Mouse (Mus musculus) left cerebral cortex, adult 6 months (tissue): ENCODE measurements around the gene Ndufa10. TPM values are rescaled to one million over a fixed set of nuclear protein-coding genes. Genes with fewer than 3 reads are reported as not detected.

Experiments used
- long read RNA-seq, 2 experiments: library from polyadenylated mRNA; unstranded; transcript quantifications; one replicate each; pipeline ENCODE4 v2.0.0; 2019 to 2020
- polyA plus RNA-seq: library from polyadenylated mRNA; unstranded; fragments of <200 nt; fragmentation: Nextera tagmentation; gene quantifications from 2 replicates; pipeline ENCODE4 v1.2.3, GENCODE M21; 2021

Gene Ndufa10
- 316 and 482 TPM in 2 replicates for polyA plus RNA-seq
- long read RNA-seq, experiment 1, transcript Ndufa10-201 (10 exons, 2,020 nt): major isoform, 498 of 532 reads
- long read RNA-seq, experiment 1, partial matches to known transcripts: 4 of 532 reads
- long read RNA-seq, experiment 1, other reads (novel, unspliced or antisense): 25 of 532 reads
- long read RNA-seq, experiment 2, transcript Ndufa10-201 (10 exons, 2,020 nt): major isoform, 434 of 496 reads
- long read RNA-seq, experiment 2, transcript Ndufa10-202 (3 exons, 513 nt): minor isoform, 5 of 496 reads
- long read RNA-seq, experiment 2, partial matches to known transcripts: 37 of 496 reads
- long read RNA-seq, experiment 2, other reads (novel, unspliced or antisense): 18 of 496 reads

GRCm38 (mm10) chr1:92473165-92474041, at the start of gene Ndufa10:
TSS of gene Ndufa10 (minus strand) at chr1:92473860.

GRCm38 (mm10) chr1:92518561-92518960, 44.9 kb upstream of the Ndufa10 start, which contains the start of gene Olfr1414:
TSS of gene Olfr1414 (minus strand) at chr1:92518661.

GRCm38 (mm10) chr1:92496001-92496400, 22.3 kb upstream of the Ndufa10 start, which contains the start of gene Olfr1415:
TSS of gene Olfr1415 (minus strand) at chr1:92496101.

GRCm38 (mm10) chr1:92485013-92485412, 11.4 kb upstream of the Ndufa10 start, which contains the start of gene Olfr1416:
TSS of gene Olfr1416 (minus strand) at chr1:92485113.

Other genes starting within 250 kb of the Ndufa10 start
- not detected in 2 replicates for gene Olfr1416, start 11.3 kb upstream of the Ndufa10 start, polyA plus RNA-seq
- not detected in 2 replicates for gene Olfr1415, start 22.2 kb upstream of the Ndufa10 start, polyA plus RNA-seq
- gene Olfr1414, start 44.8 kb upstream of the Ndufa10 start, polyA plus RNA-seq: not detected in 2 replicates
- gene Olfr1413, start 97.5 kb upstream of the Ndufa10 start, polyA plus RNA-seq: not detected in 2 replicates
- not detected in 2 replicates for gene Olfr1412, start 111.9 kb upstream of the Ndufa10 start, polyA plus RNA-seq
- gene Olfr1411, start 120.6 kb upstream of the Ndufa10 start, polyA plus RNA-seq: not detected in 2 replicates
- gene Olfr1410, start 131.9 kb upstream of the Ndufa10 start, polyA plus RNA-seq: not detected in 2 replicates
- gene Olfr12, start 143.9 kb upstream of the Ndufa10 start, polyA plus RNA-seq: not detected in 2 replicates
- gene Cops9, start 168.1 kb upstream of the Ndufa10 start, polyA plus RNA-seq: 880 and 926 TPM in 2 replicates
- 0.46 and 0.63 TPM in 2 replicates for gene Otos, start 175.0 kb upstream of the Ndufa10 start, polyA plus RNA-seq